Comparison of ENCODE assay signal across 21 mouse cellular contexts in the genomic region with DNA sequence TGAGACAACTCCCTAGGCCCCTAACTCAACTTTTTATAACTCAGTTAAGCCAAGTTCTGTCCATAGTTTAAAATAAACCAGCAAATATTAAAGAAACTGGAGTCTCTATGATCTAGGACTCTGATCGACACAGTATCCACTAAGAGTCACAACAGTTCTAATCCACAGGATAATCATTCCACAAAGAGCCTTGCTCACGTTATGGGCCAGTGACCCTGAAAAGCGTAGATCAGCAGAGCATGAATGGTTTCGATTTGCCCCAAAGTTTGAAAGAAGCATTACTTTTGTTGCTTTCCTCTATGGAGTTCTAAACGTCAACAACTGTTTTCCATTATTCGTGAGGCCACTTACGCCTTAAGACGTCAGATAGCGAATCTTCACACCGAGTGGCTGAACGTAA.
"Had no signal": no experiment of that assay in that cellular context is flagged by ENCODE, and none has a peak within 500 bp of the region (broad histone marks: within the 10 kb centered on the region; RNA-seq: fewer than 3 reads in every experiment).

No protein-coding gene starts in this region.

- H3K9me3 ChIP-seq: heart, embryonic 13.5 days; heart, embryonic 15.5 days; hindbrain, embryonic 13.5 days; hindbrain, embryonic 15.5 days; limb, embryonic 13.5 days; limb, embryonic 15.5 days; liver, embryonic 12.5 days had no signal

- H3K4me1 ChIP-seq: hindbrain, embryonic 13.5 days; hindbrain, embryonic 15.5 days; liver, embryonic 12.5 days had no signal

- H3K4me2 ChIP-seq: heart, embryonic 11.5 days; heart, embryonic 13.5 days; heart, embryonic 15.5 days; hindbrain, embryonic 13.5 days; hindbrain, embryonic 15.5 days; limb, embryonic 13.5 days; limb, embryonic 15.5 days; liver, embryonic 12.5 days had no signal

- H3K9ac ChIP-seq: heart, embryonic 13.5 days; heart, embryonic 15.5 days; hindbrain, embryonic 13.5 days; hindbrain, embryonic 15.5 days; limb, embryonic 13.5 days; limb, embryonic 15.5 days; liver, embryonic 12.5 days; liver, embryonic 14.5 days had no signal

- H3K27ac ChIP-seq: heart, adult 2 months; heart, embryonic 13.5 days; heart, embryonic 15.5 days; hindbrain, embryonic 13.5 days; hindbrain, embryonic 15.5 days; hindbrain, postnatal 0 days; limb, embryonic 13.5 days; limb, embryonic 15.5 days; liver, embryonic 12.5 days; liver, embryonic 14.5 days had no signal

- ATAC-seq: hindbrain, postnatal 0 days; intestine, embryonic 16.5 days; liver, embryonic 12.5 days had no signal

- H3K36me3 ChIP-seq: heart, embryonic 13.5 days; hindbrain, embryonic 13.5 days; hindbrain, embryonic 15.5 days; limb, embryonic 15.5 days had no signal

- H3K4me3 ChIP-seq: heart, adult 2 months; heart, embryonic 13.5 days; heart, embryonic 15.5 days; hindbrain, embryonic 13.5 days; hindbrain, embryonic 15.5 days; limb, embryonic 13.5 days; limb, embryonic 15.5 days; liver, embryonic 12.5 days had no signal

- H3K27me3 ChIP-seq: heart, embryonic 13.5 days; heart, embryonic 15.5 days; hindbrain, embryonic 13.5 days; hindbrain, embryonic 15.5 days; limb, embryonic 13.5 days; limb, embryonic 15.5 days; liver, embryonic 12.5 days had no signal

- DNase-seq: gastrocnemius, postnatal 14 days; gastrocnemius, postnatal 36 days; heart, adult 2 months; heart, postnatal 14 days; heart, postnatal 36 days; kidney, postnatal 10 days; layer of hippocampus, adult 9-11 months; layer of hippocampus, postnatal 36 days; left cerebral cortex, postnatal 4 days; lung, adult 18-20 months had no signal
